Mouse (Mus musculus) cerebellum, adult 9-11 months (tissue): ENCODE data around the gene Atg4d.
"Not testable (repeated sequence)": the region's sequence is repeated elsewhere in the genome, so short reads cannot be mapped to it uniquely, and the experiment has no call there.

Experiments used
- DNase-seq: peaks from one replicate; pipeline ENCODE4 v3.0.0; 2022

Gene Atg4d

DNA sequence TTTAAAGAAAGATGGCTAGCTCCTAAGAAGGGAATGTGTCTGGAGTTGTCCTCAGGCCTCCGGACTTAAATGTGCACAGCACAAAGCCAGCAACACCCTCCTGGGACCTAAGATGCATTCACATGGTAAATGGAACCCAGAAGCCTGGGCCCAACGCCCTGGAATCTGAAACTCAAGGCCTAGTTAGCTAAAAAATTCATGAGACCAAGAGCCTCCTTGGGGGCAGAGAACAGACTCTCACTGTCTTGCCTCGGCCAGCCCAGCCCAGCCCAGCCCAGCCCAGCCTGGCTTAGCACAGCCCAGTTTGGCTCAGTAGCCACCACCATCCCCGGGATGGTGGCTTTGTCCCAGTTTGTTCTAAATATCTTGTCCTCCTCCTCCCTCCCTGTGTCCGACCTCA lies 50.3 kb downstream of the Atg4d start:
- no peak for DNase-seq

DNA sequence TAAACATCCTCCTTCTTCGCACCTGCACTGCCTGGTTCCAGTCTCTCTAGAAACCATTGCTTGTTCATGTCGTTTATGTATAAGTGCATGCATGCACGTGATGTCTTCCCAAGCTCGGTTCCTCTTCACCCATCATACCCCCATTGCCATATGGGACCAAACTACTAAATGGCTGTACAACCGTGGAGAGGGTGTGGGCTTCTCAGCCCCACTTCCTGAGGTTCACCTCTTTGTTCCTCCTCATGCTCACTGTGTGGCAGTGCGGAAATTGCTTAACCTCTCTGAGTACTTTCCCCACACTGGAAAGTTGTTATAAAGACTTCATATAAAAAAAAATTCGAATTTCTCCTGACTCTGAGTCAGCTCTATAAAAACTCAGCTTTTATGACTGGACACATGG lies 51.6 kb downstream of the Atg4d start:
- no peak for DNase-seq

DNA sequence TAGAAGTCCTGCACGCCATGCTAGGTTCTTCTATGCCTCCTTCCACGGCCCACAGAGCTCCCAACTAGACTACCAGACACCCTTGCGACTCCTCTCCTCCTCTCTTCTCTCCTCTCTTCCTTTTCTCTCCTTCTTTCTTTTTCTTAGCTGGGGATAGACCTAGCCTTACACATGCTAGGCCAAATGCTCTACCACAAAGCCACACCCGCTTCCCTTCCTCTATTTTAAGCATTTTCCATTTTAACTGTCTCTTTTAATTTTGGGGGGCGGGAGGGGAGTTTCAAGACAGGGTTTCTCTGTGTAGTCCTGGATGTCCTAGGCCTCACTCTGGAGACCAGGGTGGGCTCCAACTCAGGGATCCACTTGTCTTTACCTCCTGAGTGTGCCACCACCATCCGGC lies 53.7 kb downstream of the Atg4d start:
- no peak for DNase-seq

DNA sequence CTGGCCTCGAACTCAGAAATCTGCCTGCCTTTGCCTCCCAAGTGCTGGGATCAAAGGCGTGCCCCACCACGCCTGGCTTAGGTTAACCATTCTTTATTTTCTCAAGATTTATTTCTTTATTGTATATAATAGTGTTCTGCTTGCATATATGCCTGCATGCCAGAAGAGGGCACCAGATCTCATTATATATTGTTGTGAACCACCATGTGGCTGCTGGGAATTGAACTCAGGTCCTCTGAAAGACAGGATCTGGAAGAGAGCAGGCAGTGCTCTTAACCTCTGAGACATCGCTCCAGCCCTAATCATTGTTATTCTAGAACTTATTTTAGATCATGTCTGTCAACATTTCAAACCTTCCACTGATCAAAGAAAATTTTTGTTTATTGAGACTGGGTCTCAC lies 54.4 kb downstream of the Atg4d start:
- no peak for DNase-seq

DNA sequence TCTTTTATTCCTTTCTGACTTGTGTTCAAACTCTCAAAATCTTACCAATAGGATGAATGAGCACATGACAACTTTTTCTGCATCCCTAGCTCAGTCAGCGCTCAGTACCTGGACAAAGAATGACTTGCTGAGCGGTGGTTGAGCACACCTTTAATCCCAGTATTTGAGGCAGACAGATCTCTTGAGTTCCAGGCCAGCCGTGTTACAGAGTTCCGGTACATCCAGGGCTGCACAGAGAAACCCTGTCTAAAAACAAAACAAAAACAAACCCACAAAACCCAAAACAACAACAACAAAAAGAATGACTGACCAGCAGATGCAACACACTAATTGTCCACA lies 55.2 kb downstream of the Atg4d start:
- DNase-seq: no peak

DNA sequence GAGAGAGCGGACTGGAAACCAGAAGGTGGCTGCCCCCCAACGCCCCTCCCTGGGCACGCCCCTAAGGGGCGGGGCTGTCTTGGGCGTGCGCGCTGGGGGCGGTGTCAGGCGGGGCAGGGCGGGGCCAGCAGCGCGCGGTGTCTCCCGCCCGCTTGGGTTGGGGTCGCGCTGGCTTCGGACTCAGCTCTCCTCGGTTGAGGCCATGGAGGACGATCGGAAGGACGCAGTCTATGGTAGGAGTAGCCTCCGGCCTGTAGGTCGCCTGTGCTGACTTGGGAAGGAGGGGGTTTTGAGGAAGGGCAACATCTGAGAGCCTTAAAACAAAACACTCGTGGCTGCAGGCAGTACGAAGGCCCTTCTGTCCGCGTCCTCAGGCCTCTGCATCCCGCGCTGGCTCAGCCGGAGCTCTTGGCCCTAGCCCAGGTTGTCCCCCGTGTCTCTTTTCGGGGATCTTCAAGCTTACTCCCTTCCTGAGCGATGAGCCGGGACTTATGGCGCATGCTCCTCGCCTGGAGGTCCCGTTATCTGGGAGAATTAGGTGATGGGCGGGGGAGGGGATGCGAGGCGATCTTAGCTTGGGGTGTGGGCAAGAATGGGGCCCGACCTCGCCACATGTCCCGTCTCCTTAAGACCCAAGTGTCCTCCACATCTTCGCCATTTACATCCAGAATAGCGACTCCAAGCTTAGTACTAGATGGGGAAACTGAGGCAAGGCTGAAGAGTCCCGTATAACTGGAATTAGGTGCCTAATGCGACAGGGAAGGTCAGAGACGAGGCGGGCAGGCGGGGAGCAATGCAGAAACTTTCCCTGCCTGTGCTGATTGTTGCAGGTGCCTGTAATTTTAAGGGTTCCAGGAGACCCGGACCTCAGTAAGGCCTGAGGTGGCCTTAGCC lies 55.8 kb downstream of the Atg4d start, which contains the start of gene Slc44a2:
TSS of gene Slc44a2 (plus strand) at position 80 of the 894 bp plus-strand sequence.
- peak; percentile 85 for DNase-seq

DNA sequence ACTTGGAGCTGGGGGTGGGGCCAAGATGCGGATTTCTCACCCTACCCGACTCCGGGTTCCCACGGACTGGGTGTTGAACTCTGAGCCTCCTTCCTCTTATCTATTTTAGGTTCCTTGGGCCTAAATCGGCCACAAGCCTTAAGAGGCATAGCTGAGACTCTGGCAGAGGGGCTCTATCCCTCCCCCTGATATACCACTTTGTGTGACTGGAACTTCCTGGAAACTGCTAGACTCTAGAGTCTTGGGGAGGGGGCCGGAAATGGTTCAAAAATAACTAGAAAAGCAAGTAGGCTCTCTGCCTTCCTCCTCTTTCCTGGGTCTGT lies 56.4 kb downstream of the Atg4d start:
- DNase-seq: peak; percentile 44

DNA sequence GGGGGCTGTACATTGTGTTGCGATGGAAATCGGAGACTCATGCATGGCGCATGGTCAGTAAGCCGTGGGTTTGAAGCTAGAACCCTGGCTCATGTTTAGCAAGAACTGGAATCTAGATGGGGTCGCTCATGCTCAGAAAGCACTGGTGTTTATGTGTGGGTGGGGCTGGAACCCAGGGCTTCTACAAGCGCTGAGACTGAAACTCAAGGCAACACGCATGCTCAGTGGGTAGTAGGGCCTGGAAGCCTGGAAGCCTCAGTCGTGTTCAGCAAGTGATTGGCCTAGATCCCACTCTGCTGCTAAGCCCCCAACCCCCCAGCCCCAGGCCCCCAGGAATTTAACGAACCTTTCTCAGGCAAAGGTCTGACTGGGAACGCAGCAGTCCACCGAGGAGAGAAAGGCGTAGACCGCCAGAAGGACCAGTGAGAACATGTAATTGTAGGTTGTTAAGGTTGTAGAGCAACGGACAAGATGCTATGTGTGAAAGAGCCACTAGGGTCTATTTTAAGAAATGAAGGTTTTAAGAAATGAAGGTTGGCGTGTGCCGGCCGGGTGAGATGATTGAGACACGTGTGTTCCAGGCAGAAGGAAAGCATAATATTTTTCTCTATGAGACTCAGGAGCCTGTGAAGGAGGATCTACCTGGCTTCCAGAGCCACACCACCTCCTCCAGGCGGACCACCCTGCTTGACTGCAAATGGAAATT lies 57.3 kb downstream of the Atg4d start:
- no peak for DNase-seq

DNA sequence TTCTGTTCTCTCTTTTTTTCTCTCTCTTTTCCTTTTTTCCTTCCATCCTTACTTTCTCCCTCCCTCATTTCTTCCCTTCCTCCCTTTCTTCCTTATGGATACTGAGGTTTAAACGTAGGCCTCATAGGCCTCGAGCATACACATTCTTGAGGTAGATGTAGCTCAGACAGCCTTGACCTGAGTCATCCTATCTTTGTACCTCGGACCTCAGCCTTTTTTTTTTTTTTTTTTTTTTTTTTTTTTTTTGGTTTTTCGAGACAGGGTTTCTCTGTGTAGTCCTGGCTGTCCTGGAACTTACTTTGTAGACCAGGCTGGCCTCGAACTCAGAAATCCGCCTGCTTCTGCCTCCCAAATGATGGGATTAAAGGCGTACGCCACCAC lies 57.8 kb downstream of the Atg4d start:
- DNase-seq: not testable (repeated sequence)

DNA sequence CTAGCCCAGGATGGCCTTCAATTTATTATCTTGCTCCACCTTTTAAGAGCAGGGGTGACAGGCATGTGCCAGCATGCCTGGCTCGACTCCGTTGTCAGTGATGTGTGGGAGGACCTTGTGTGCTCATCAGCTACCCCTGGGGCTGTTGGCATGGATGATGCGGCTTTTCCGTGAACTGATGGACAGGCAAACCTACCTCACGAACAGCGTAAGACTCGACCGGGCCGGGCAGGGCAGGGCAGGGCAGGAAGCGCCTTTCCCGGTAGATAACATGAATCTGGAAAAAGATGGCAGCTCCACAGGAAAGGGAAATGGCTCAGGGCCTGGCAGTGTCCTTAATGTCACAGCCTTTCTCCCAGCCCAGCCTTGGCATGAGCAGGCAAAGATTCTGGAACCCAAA lies 59.2 kb downstream of the Atg4d start:
- peak; percentile 36 for DNase-seq
